Mouse (Mus musculus) spleen, postnatal 36 days (tissue): Measurements from ENCODE around the gene Dgcr2.

ENCODE experiments used
- DNase-seq, 2 experiments: peaks; one replicate each; pipeline ENCODE4 v3.0.0; 2022; ENCODE audit warnings: low spot score in 2 of 2, mixed read lengths in 1 of 2

Dgcr2 gene

GRCm38 (mm10) chr16:17898462-17898861, at the start of gene Dgcr2, which contains the start of gene Tssk2:
Gene Dgcr2, minus strand, starts transcription at chr16:17898562.
Gene Tssk2, plus strand, starts transcription at chr16:17898637.
- no peak for DNase-seq

GRCm38 (mm10) chr16:17945081-17945831, 46.9 kb upstream of the Dgcr2 start:
- DNase-seq = no peak

GRCm38 (mm10) chr16:17943466-17943865, 45.1 kb upstream of the Dgcr2 start:
- DNase-seq = no peak

GRCm38 (mm10) chr16:17939255-17939751, 40.9 kb upstream of the Dgcr2 start:
- DNase-seq = peak in 1 of 2 experiments; percentile 29

- DNase-seq = peak; percentile 67 to 73
Observed at GRCm38 (mm10) chr16:17938821-17939220, 40.5 kb upstream of the Dgcr2 start.

GRCm38 (mm10) chr16:17938187-17938586, 39.8 kb upstream of the Dgcr2 start:
- no peak for DNase-seq

- DNase-seq = no peak
Observed at GRCm38 (mm10) chr16:17936776-17937175, 38.4 kb upstream of the Dgcr2 start.

- no peak for DNase-seq
Observed at GRCm38 (mm10) chr16:17934445-17934910, 36.1 kb upstream of the Dgcr2 start.

GRCm38 (mm10) chr16:17933594-17934444, 35.5 kb upstream of the Dgcr2 start:
- DNase-seq = no peak

- DNase-seq = no peak
Observed at GRCm38 (mm10) chr16:17931906-17932460, 33.6 kb upstream of the Dgcr2 start.

GRCm38 (mm10) chr16:17929631-17930030, 31.3 kb upstream of the Dgcr2 start:
- no peak for DNase-seq

GRCm38 (mm10) chr16:17929211-17929610, 30.8 kb upstream of the Dgcr2 start:
- DNase-seq = no peak

GRCm38 (mm10) chr16:17928627-17929104, 30.3 kb upstream of the Dgcr2 start:
- DNase-seq = peak; percentile 82 to 89

- peak; percentile 77 to 79 for DNase-seq
Observed at GRCm38 (mm10) chr16:17928087-17928580, 29.8 kb upstream of the Dgcr2 start, which contains the start of gene Slc25a1. Gene Slc25a1, minus strand, starts transcription at chr16:17928219.

- peak; percentile 22 to 29 for DNase-seq
Observed at GRCm38 (mm10) chr16:17927351-17928082, 29.2 kb upstream of the Dgcr2 start.

- no peak for DNase-seq
Observed at GRCm38 (mm10) chr16:17922163-17922538, 23.8 kb upstream of the Dgcr2 start.

- peak; percentile 92 to 94 for DNase-seq
Observed at GRCm38 (mm10) chr16:17921325-17922162, 23.2 kb upstream of the Dgcr2 start.

- no peak for DNase-seq
Observed at GRCm38 (mm10) chr16:17920586-17920985, 22.2 kb upstream of the Dgcr2 start.

- no peak for DNase-seq
Observed at GRCm38 (mm10) chr16:17914307-17915249, 16.2 kb upstream of the Dgcr2 start, which contains the start of gene Gsc2. Gene Gsc2, minus strand, starts transcription at chr16:17915059.
